Mouse (Mus musculus) myocyte (in vitro differentiated cells): ENCODE measurements around the gene Pgap1. TPM values are rescaled to one million over a fixed set of nuclear protein-coding genes. Genes with fewer than 3 reads are reported as not detected.

Experiments
- H3K27me3 ChIP-seq: one replicate; pipeline ENCODE4 v1.6.1; 2011; ENCODE audit not compliant: control insufficient read depth, insufficient read depth, insufficient read length
- H3K36me3 ChIP-seq: one replicate; pipeline ENCODE4 v1.6.1; 2011; ENCODE audit not compliant: control insufficient read depth, insufficient read depth
- H3K4me2 ChIP-seq: one replicate; pipeline ENCODE4 v1.6.1; 2011; ENCODE audit warnings: low read depth, control low read depth
- H3K4me3 ChIP-seq: one replicate; pipeline ENCODE4 v1.5.1; 2011; ENCODE audit warnings: mild to moderate bottlenecking, control low read depth, moderate library complexity
- H3K79me2 ChIP-seq: one replicate; pipeline ENCODE4 v1.6.1; 2011; ENCODE audit not compliant: control insufficient read depth, insufficient read depth
- H3ac ChIP-seq: one replicate; pipeline ENCODE4 v1.6.1; 2011; ENCODE audit not compliant: control insufficient read depth, insufficient read length
- CEBPB ChIP-seq: IDR thresholded peaks from 2 replicates; pipeline ENCODE4 v1.6.1; 2011; ENCODE audit warnings: mild to moderate bottlenecking, moderate library complexity; ENCODE audit not compliant: poor library complexity, insufficient read depth, severe bottlenecking
- E2F4 ChIP-seq: IDR thresholded peaks from one replicate; pipeline ENCODE4 v1.6.1; 2011; ENCODE audit warnings: mild to moderate bottlenecking, control low read depth, moderate library complexity; ENCODE audit not compliant: insufficient read depth
- MAX ChIP-seq: IDR thresholded peaks from one replicate; pipeline ENCODE4 v1.6.1; 2011; ENCODE audit warnings: low read depth, mild to moderate bottlenecking, control low read depth
- MYOD1 ChIP-seq, 3 experiments: IDR thresholded peaks; one replicate each; pipeline ENCODE4 v1.6.1; 2011; ENCODE audit warnings: control low read depth in 2 of 3, low read depth in 2 of 3, mild to moderate bottlenecking in 2 of 3, moderate library complexity in 1 of 3; ENCODE audit not compliant: insufficient read length in 2 of 3, control insufficient read depth in 1 of 3
- MYOG ChIP-seq, 3 experiments: IDR thresholded peaks; one replicate each; pipeline ENCODE4 v1.6.1; 2011; ENCODE audit warnings: control low read depth in 2 of 3, low read depth in 2 of 3, mild to moderate bottlenecking in 2 of 3; ENCODE audit not compliant: insufficient read length in 2 of 3, control insufficient read depth in 1 of 3, insufficient read depth in 1 of 3
- POLR2A ChIP-seq: IDR thresholded peaks from one replicate; pipeline ENCODE4 v1.6.1; 2011; ENCODE audit warnings: low read depth, mild to moderate bottlenecking, control low read depth, moderate library complexity; ENCODE audit not compliant: insufficient read length
- POLR2AphosphoS2 ChIP-seq: IDR thresholded peaks from one replicate; pipeline ENCODE4 v1.6.1; 2011; ENCODE audit warnings: low read depth, control low read depth; ENCODE audit not compliant: insufficient read length
- REST ChIP-seq: IDR thresholded peaks from one replicate; pipeline ENCODE4 v1.6.1; 2011; ENCODE audit warnings: mild to moderate bottlenecking, control low read depth, moderate library complexity; ENCODE audit not compliant: insufficient read depth, insufficient read length
- SRF ChIP-seq: IDR thresholded peaks from one replicate; pipeline ENCODE4 v1.6.1; 2011; ENCODE audit warnings: low read depth; ENCODE audit not compliant: control insufficient read depth, insufficient read length
- TCF12 ChIP-seq: IDR thresholded peaks from one replicate; pipeline ENCODE4 v1.6.1; 2011; ENCODE audit warnings: mild to moderate bottlenecking, control low read depth; ENCODE audit not compliant: poor library complexity, insufficient read depth, severe bottlenecking
- TCF3 ChIP-seq: IDR thresholded peaks from one replicate; pipeline ENCODE4 v1.6.1; 2011; ENCODE audit warnings: low read depth, control low read depth; ENCODE audit not compliant: insufficient read length
- USF1 ChIP-seq: IDR thresholded peaks from one replicate; pipeline ENCODE4 v1.6.1; 2011; ENCODE audit warnings: low read depth, mild to moderate bottlenecking, control low read depth, moderate library complexity
- polyA plus RNA-seq: library from polyadenylated mRNA; unstranded; fragments of >200 nt; fragmentation: generic; extraction: Trizol; gene quantifications from one replicate; pipeline ENCODE4 v1.2.1, GENCODE M21; 2012; ENCODE audit warnings: missing spikeins

Pgap1 gene
- polyA plus RNA-seq, 1 experiment, result 0.59 TPM

- Histone ChIP-seq H3K27me3 (no peaks in the 10 kb centered on the region), H3K4me3 (no peak overlapping the region)
- TF ChIP-seq E2F4 (no peak), TCF12 (no peak), SRF (no peak), POLR2AphosphoS2 (no peak)
Measured at GRCm38 (mm10) chr1:54542920-54543319, 14.6 kb downstream of the Pgap1 start.

GRCm38 (mm10) chr1:54531170-54531569 is 26.3 kb downstream of the Pgap1 start:
- TF ChIP-seq MYOG (IDR thresholded peaks at IDR 0.05; ENCODE audit: control insufficient read depth in 1 of 3, insufficient read depth in 1 of 3, insufficient read length in 2 of 3, low read depth in 2 of 3), result no peak
- TF ChIP-seq TCF12, result no peak
- no peak for TF ChIP-seq USF1
- TF ChIP-seq MYOD1 (IDR thresholded peaks at IDR 0.05; ENCODE audit: control insufficient read depth in 1 of 3, insufficient read length in 2 of 3, low read depth in 2 of 3), result no peak
- no peak for TF ChIP-seq REST
- no peak for TF ChIP-seq POLR2A
- no peak for TF ChIP-seq MAX
- no peak for TF ChIP-seq CEBPB
- no peak for TF ChIP-seq E2F4
- no peak for TF ChIP-seq TCF3
- no peak for TF ChIP-seq POLR2AphosphoS2
- no peak for TF ChIP-seq SRF
- H3ac ChIP-seq, result no peak overlapping the region

More at GRCm38 (mm10) chr1:54542920-54543319, 14.6 kb downstream of the Pgap1 start:
- H3K79me2 ChIP-seq, result no peaks in the 10 kb centered on the region
- no peak overlapping the region for H3K4me2 ChIP-seq
- H3K36me3 ChIP-seq, result no peaks in the 10 kb centered on the region
- H3ac ChIP-seq, result no peak overlapping the region

GRCm38 (mm10) chr1:54523717-54524116 is 33.8 kb downstream of the Pgap1 start:
- Histone ChIP-seq H3K36me3 (no peaks in the 10 kb centered on the region), H3ac (no peak overlapping the region), H3K4me3 (no peak overlapping the region), H3K4me2 (no peak overlapping the region), H3K79me2 (no peaks in the 10 kb centered on the region), H3K27me3 (no peaks in the 10 kb centered on the region)
- TF ChIP-seq E2F4 (no peak), CEBPB (peak; percentile 98), TCF12 (no peak), MAX (no peak), MYOD1 (IDR thresholded peaks at IDR 0.05; ENCODE audit: control insufficient read depth in 1 of 3, insufficient read length in 2 of 3, low read depth in 2 of 3) (no peak)

More at GRCm38 (mm10) chr1:54531170-54531569, 26.3 kb downstream of the Pgap1 start:
- H3K4me3 ChIP-seq, result no peak overlapping the region
- H3K4me2 ChIP-seq, result no peak overlapping the region
- no peaks in the 10 kb centered on the region for H3K27me3 ChIP-seq
- H3K36me3 ChIP-seq, result no peaks in the 10 kb centered on the region
- H3K79me2 ChIP-seq, result no peaks in the 10 kb centered on the region

- TF ChIP-seq CEBPB (no peak), TCF12 (no peak), SRF (no peak), POLR2A (no peak), MYOD1 (IDR thresholded peaks at IDR 0.05; ENCODE audit: control insufficient read depth in 1 of 3, insufficient read length in 2 of 3, low read depth in 2 of 3) (no peak), USF1 (no peak), REST (no peak), POLR2AphosphoS2 (no peak), MAX (no peak), MYOG (IDR thresholded peaks at IDR 0.05; ENCODE audit: control insufficient read depth in 1 of 3, insufficient read depth in 1 of 3, insufficient read length in 2 of 3, low read depth in 2 of 3) (no peak), E2F4 (no peak), TCF3 (no peak)
- no peak overlapping the region for H3ac ChIP-seq
Measured at GRCm38 (mm10) chr1:54520062-54520577, 37.4 kb downstream of the Pgap1 start.

GRCm38 (mm10) chr1:54513836-54514235 is 43.6 kb downstream of the Pgap1 start:
- H3ac ChIP-seq, result no peak overlapping the region
- no peak for TF ChIP-seq CEBPB
- no peak for TF ChIP-seq MYOD1 (IDR thresholded peaks at IDR 0.05; ENCODE audit: control insufficient read depth in 1 of 3, insufficient read length in 2 of 3, low read depth in 2 of 3)
- TF ChIP-seq USF1, result no peak
- TF ChIP-seq REST, result no peak
- no peak for TF ChIP-seq E2F4
- no peak for TF ChIP-seq TCF12
- no peak for TF ChIP-seq POLR2A
- TF ChIP-seq POLR2AphosphoS2, result no peak
- TF ChIP-seq SRF, result no peak
- TF ChIP-seq MYOG (IDR thresholded peaks at IDR 0.05; ENCODE audit: control insufficient read depth in 1 of 3, insufficient read depth in 1 of 3, insufficient read length in 2 of 3, low read depth in 2 of 3), result no peak
- TF ChIP-seq MAX, result no peak
- TF ChIP-seq TCF3, result no peak
- no peaks in the 10 kb centered on the region for H3K27me3 ChIP-seq
- H3K36me3 ChIP-seq, result no peaks in the 10 kb centered on the region
- H3K4me2 ChIP-seq, result no peak overlapping the region
- no peak overlapping the region for H3K4me3 ChIP-seq
- H3K79me2 ChIP-seq, result no peaks in the 10 kb centered on the region

More at GRCm38 (mm10) chr1:54520062-54520577, 37.4 kb downstream of the Pgap1 start:
- Histone ChIP-seq H3K36me3 (no peaks in the 10 kb centered on the region), H3K4me2 (no peak overlapping the region), H3K27me3 (no peaks in the 10 kb centered on the region), H3K79me2 (no peaks in the 10 kb centered on the region), H3K4me3 (no peak overlapping the region)
